Mouse (Mus musculus): ENCODE results near the gene Inafm2.

Inafm2 gene

DNA sequence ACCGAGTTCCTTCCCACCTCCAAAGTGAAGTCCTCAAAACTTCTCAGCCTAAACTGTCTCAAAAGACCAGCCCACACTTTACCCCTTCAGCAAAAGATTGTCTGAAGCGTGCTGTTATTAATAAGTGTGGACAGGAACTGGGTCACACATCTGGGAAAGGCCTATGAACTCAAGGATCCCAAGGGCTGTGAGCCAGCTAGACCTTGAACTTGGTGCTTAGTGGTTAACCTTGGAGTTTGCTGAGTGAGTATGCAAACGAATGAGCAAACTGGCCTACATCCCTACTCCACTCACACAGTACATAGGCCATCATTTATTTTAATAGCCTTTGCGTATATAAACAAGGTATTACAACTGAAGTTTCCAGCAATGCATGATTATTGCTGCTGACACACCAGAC lies 20.0 kb upstream of the Inafm2 start:
- DNase-seq (ENCODE audit: low spot score in 2 of 2) = peak in 1 of 2 experiments; percentile 5

GRCm38 (mm10) chr2:118726873-118727272 lies 18.7 kb upstream of the Inafm2 start:
- DNase-seq (ENCODE audit: low spot score in 2 of 2) = peak in 1 of 2 experiments; percentile 12

- peak in 1 of 2 experiments; percentile 19 for DNase-seq (ENCODE audit: low spot score in 2 of 2)
These were observed 17.6 kb upstream of the Inafm2 start for GRCm38 (mm10) chr2:118727911-118728310.

DNA sequence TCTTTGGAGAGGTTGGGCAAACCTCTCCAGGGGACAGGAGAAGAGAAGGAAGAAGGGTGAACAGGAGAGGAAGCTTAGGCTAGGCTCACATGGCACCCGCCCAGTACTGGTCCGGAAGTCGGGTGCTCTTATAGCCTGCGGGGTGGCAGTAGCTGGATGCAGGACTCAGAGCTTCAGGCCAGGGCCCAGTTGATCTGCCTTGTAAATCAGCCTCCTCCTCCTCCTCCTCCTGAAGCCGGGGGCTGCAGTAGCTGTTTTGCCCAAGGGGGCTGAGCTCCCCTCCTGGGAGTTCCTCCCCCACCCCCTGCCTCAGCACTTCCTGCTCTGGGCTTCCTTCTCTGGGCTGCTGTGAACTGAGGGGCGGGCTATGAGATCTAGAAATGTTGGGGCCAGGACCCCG lies 17.2 kb upstream of the Inafm2 start, which contains the start of gene Plcb2:
TSS of gene Plcb2 (minus strand) at position 102 of the 400 bp plus-strand sequence.
- peak in 1 of 2 experiments; percentile 22 for DNase-seq (ENCODE audit: low spot score in 2 of 2)

DNA sequence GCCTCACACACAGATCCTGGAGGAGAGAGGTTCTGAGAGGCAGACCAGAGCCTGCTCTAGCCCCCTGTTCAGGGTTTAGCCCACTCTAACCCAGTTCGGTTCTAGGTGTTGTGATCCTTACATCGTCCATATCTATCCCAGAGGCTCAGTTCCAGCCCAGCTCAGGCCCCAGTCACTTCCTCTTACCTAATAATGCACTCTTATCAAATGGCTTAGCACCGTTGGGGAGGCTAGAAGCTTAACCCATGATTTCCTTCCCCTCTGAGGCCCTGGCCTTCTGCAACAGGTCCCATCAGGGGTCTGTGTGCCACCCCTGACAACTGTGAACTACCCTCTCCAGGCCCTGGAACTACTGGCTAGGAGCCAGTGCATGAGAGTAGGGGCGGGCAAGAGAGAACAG lies 16.4 kb upstream of the Inafm2 start:
- DNase-seq (ENCODE audit: low spot score in 2 of 2) = peak in 1 of 2 experiments; percentile 19

- peak in 1 of 2 experiments; percentile 27 for DNase-seq (ENCODE audit: low spot score in 2 of 2)
These were observed 15.5 kb upstream of the Inafm2 start for GRCm38 (mm10) chr2:118729816-118730621.

DNA sequence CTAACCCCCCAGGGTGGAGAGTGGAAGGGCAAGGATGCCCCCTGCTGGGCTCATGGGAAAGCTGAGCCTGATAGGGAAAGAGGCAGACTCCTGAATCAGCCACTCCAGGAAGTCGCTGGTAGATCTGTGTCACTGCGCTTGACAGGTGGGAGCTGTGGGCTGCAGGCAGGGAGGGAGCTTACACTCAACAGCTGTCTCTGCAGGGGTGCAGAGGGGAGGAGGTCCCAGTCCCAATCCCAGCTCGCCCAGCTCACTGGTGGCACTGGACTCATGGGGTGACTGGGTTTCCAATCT lies 15.0 kb upstream of the Inafm2 start:
- DNase-seq (ENCODE audit: low spot score in 2 of 2) = peak; percentile 83 to 90

DNA sequence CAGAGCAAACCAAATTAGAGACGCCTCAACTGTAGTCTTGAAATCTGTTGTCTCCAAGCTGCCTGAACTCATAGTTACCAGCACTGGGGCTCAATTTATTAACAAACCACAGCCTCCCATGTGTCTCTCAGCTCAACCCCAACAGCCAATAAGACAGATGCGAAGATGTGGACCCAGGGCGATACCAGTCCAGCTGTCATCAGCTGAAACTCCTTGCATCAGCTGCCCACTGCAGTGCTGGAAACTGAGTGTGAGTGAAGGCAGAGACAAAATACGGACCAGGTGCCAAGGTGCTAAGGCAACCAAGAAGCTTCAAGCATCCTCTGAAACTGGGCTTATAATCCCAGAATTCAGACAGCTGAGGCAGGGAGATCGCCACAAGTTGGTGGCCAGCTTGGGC lies 13.6 kb upstream of the Inafm2 start:
- peak in 1 of 2 experiments; percentile 18 for DNase-seq (ENCODE audit: low spot score in 2 of 2)

- peak; percentile 74 to 84 for DNase-seq (ENCODE audit: low spot score in 2 of 2)
These were observed 12.2 kb upstream of the Inafm2 start for GRCm38 (mm10) chr2:118733341-118733740.

DNA sequence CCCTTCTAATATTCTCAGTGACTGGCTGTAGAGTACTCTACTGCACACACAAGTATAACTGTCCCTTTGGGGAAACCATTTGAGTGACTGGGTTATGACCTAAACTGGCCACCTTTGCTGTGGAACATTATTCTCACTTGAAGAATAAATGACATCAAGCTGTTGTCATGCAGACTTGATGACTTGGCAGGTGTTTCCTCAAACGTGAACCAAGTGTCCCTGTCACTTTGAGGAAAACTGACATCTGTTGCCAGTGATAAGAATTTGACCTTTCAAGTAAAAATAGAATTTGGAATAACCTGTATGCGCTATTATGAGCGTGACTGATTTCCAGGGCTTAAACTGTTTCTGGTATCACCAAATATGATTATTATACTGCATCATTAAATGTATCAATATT lies 5.2 kb upstream of the Inafm2 start:
- peak in 1 of 2 experiments; percentile 9 for DNase-seq (ENCODE audit: low spot score in 2 of 2)

GRCm38 (mm10) chr2:118741183-118741582 lies 4.4 kb upstream of the Inafm2 start:
- DNase-seq (ENCODE audit: low spot score in 2 of 2) = peak; percentile 33 to 77

GRCm38 (mm10) chr2:118743261-118743943 lies 2.2 kb upstream of the Inafm2 start:
- no peak for DNase-seq (ENCODE audit: low spot score in 2 of 2)

- DNase-seq (ENCODE audit: low spot score in 2 of 2) = peak in 1 of 2 experiments; percentile 16
These were observed 937 bp upstream of the Inafm2 start for GRCm38 (mm10) chr2:118744621-118745020.

DNA sequence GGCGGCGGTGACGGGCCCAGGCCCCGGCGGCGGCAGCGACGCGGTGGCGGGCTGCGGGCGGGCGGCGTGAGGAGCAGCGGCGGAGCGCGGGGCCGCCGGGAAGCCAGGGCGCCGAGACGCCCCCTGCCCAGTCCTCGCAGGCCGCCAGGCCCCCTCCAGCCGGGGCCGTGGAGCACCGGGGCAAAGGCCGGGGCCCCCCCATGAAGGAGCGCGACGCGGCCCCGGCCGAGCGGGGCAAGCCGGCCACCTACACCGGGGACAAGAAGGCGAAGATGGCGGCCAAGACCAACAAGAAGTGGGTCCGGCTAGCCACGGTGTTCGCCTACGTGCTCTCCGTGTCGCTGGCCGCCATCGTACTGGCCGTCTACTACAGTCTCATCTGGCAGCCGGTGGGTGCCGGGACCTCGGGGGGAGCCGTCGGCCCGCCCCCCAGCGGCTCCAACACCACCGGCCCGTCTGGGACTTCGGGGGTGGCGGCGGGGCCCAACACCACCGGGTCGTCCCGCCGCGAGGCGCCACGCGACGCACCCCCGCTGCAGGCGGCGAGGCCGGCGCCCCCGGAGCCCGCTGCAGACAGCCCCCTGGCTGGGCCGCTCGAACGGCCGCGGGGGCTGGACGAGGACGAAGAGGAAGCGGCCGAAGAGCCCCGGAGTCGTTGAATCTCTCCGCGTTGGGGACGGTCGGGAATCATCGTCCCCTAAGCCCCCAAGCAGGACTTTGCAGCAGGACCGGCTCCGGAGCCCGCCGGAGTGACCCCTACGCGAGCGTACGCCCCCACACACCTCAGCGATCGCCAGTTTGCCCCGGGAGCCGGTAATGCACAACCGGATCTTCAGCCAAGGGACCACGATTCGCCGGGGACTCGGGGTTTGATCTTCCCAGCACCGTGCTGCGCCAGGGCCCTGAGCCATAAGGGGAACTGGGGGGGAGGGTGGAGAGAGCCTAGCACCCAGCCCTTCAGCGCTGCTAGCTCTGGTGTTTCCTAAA lies 650 bp downstream of the Inafm2 start:
- peak; percentile 53 to 57 for DNase-seq (ENCODE audit: low spot score in 2 of 2)

GRCm38 (mm10) chr2:118747301-118747960 lies 1.9 kb downstream of the Inafm2 start:
- DNase-seq (ENCODE audit: low spot score in 2 of 2) = peak; percentile 67 to 69

- DNase-seq (ENCODE audit: low spot score in 2 of 2) = no peak
These were observed 3.9 kb downstream of the Inafm2 start for GRCm38 (mm10) chr2:118749341-118749884.

DNA sequence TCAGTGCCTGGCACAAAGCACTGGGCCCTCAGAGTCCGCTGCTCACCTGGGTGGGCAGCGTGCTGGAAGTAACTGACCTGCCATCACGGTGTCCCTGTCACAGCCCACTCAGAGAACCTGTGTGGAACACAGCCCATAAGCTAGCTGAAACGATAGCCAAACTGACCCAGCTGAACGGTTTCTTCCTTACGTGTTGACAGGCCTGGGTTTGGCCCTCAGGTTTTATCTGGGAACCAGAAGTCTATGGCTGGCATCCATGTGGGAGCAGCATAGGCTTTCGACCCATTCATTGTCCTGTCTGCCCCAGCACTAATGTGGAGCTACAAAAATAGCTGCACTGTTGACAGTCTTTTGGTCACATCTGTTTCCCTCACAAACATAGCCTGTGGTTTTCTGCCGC lies 4.9 kb downstream of the Inafm2 start:
- DNase-seq (ENCODE audit: low spot score in 2 of 2) = no peak

DNA sequence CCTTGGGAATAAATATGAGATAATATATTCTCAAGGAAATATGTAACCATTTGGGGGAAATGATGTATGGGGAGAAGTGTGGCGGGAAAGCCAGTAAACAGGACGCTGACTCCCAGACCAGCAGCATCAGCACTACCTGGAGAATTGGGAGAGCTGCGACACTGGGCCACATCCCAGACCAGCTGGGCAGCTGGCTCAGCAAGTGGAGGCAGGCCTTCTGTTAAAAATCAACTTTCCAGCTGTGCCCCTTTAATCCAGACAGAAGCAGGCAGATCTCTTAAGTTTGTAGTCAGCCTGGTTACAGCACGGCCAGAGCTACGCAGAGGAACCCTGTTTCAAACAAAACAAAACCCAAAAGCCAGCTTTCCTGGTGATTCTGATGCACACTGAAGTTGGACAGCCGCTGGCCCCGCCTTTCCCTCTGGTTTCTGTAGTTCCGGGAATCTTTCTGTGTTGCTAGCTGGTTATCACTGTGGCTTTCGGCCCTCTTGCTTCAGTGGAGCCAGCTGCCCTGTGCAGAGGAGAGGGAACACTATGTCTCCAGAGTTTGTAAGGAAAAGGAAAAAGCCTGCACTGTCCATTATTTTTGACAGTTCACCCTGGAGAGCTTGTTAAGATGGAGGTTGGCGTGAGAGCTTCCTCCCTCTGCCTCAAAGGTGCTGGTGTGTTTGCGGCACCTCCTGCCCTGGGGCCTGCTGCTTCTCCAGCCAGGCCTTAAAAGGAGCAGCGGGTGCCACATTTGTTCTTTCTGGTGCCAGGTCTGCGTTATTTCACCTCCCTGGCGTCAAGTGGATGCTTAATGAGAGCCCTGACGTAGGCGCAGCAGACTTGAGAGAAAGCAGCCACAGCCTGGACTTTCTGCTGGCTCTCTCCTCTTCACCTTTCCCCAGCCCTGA lies 6.6 kb downstream of the Inafm2 start:
- DNase-seq (ENCODE audit: low spot score in 2 of 2) = no peak

- no peak for DNase-seq (ENCODE audit: low spot score in 2 of 2)
These were observed 7.2 kb downstream of the Inafm2 start for GRCm38 (mm10) chr2:118752792-118753108.

DNA sequence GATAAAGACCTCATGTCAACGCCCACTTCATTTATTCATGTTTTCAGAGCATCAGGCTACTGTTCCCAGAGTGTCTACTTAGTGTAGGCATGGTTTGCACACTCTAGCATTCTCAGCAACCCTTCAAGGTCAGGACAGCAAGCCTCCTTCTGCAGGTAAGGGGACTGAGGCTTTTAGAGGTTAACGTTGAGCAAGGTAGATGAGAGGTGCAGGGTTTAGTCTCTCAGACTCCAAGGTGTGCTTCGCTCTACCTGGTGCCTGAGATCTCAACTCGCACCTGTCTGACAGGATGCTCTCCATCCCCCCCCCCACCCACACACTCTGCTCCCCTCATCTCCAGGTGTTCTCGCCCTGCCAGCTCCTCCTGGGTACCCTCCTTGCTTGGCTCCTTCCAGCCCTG lies 8.6 kb downstream of the Inafm2 start:
- DNase-seq (ENCODE audit: low spot score in 2 of 2) = no peak

Data from right cerebral cortex, postnatal 10 days (tissue).